Mouse (Mus musculus) frontal cortex, adult (tissue): ENCODE measurements at regions not wholly inside any gene's neighbourhood (a gene's known extent, or its start where the extent isn't known, plus 50 kb on each side); places are given as distances from the start of the nearest gene placed in this dataset.

Source experiments
- ATAC-seq: cut with Nextera tagmentation; 2 replicates; pipeline ENCODE4 v1.9.2; 2017; ENCODE audit warnings: mild to moderate bottlenecking, moderate library complexity, mixed read lengths; ENCODE audit not compliant: low TSS enrichment

GRCm38 (mm10) chr17:54065187-54065795 is 74.8 kb upstream of the Sult1c1 start:
- ATAC-seq, result peak; percentile 62; the same call in 1 of the 2 replicates

GRCm38 (mm10) chr17:54061280-54061679 is 70.8 kb upstream of the Sult1c1 start:
- peak; percentile 62; the same call in 1 of the 2 replicates for ATAC-seq
